Mouse (Mus musculus) olfactory bulb, adult 2 months (tissue): ENCODE results near the gene Tcf15.

Experiments
- CTCF ChIP-seq: fragments of 200-500 bp; IDR thresholded peaks from 2 replicates; pipeline ENCODE4 v1.5.1; 2012; ENCODE audit warnings: low read depth, mild to moderate bottlenecking, low read length, moderate library complexity; ENCODE audit not compliant: insufficient read depth
- POLR2A ChIP-seq: fragments of 200-500 bp; IDR thresholded peaks from 2 replicates; pipeline ENCODE4 v1.6.1; 2012; ENCODE audit warnings: mild to moderate bottlenecking, low read depth, low read length, moderate library complexity; ENCODE audit not compliant: insufficient read depth

DNA sequence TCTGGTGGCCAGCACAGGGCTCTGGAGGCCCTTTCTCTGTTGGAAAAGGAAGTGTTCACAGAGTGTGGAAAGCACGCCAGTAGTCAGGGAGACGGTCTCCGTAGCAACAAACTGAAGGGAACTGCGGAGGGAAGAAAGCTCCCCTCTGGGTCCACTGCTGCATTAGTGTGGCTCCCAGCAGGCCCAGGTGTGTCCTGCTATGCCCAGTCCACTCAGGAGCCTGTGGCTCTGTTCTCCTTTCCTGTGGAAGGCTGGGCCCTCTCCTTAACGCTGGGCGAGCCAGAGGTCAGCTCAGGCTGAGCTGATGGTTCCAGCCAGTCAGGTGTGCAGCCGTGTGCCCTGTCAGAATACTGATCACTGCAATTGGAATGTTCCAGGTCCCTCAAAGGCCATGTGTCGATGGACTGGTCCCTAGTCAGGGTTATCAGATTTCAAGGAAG is 24.5 kb downstream of the Tcf15 start:
- TF ChIP-seq CTCF (no peak), POLR2A (no peak)
